Mouse (Mus musculus): Measurements from ENCODE around the gene Mns1.

The Mns1 gene

GRCm38 (mm10) chr9:72468616-72469015 lies 30.8 kb downstream of the Mns1 start:
- no peak for DNase-seq (ENCODE audit: low read depth, low spot score)

- no peak for DNase-seq (ENCODE audit: low read depth, low spot score)
These were observed 32.0 kb downstream of the Mns1 start for GRCm38 (mm10) chr9:72469851-72470250.

- DNase-seq (ENCODE audit: low read depth, low spot score) = no peak
These were observed 37.7 kb downstream of the Mns1 start for GRCm38 (mm10) chr9:72475511-72475910.

GRCm38 (mm10) chr9:72477306-72477705 lies 39.5 kb downstream of the Mns1 start:
- DNase-seq (ENCODE audit: low read depth, low spot score) = no peak

GRCm38 (mm10) chr9:72479276-72479675 lies 41.5 kb downstream of the Mns1 start:
- no peak for DNase-seq (ENCODE audit: low read depth, low spot score)

- DNase-seq (ENCODE audit: low read depth, low spot score) = no peak
These were observed 50.7 kb downstream of the Mns1 start for GRCm38 (mm10) chr9:72488523-72488922.

GRCm38 (mm10) chr9:72489131-72489530 lies 51.3 kb downstream of the Mns1 start:
- DNase-seq (ENCODE audit: low read depth, low spot score) = no peak

GRCm38 (mm10) chr9:72491559-72492193 lies 53.9 kb downstream of the Mns1 start:
- DNase-seq (ENCODE audit: low read depth, low spot score) = peak; percentile 79

- DNase-seq (ENCODE audit: low read depth, low spot score) = no peak
These were observed 54.4 kb downstream of the Mns1 start, which contains the start of gene Tex9 for GRCm38 (mm10) chr9:72492194-72492565. Tex9 (minus strand) TSS chr9:72492212.

GRCm38 (mm10) chr9:72493465-72493864 lies 55.7 kb downstream of the Mns1 start:
- DNase-seq (ENCODE audit: low read depth, low spot score) = no peak

- DNase-seq (ENCODE audit: low read depth, low spot score) = no peak
These were observed 56.3 kb downstream of the Mns1 start for GRCm38 (mm10) chr9:72493984-72494685.

GRCm38 (mm10) chr9:72496691-72497090 lies 58.9 kb downstream of the Mns1 start:
- DNase-seq (ENCODE audit: low read depth, low spot score) = no peak

- no peak for DNase-seq (ENCODE audit: low read depth, low spot score)
These were observed 59.4 kb downstream of the Mns1 start for GRCm38 (mm10) chr9:72497171-72497570.

Data from retina, postnatal 7 days (tissue).